Mouse (Mus musculus): ENCODE measurements around the gene Tubgcp2.

The Tubgcp2 gene

GRCm38 (mm10) chr7:140036281-140037170, at the start of gene Tubgcp2, which contains the start of gene Zfp511:
TSS of gene Tubgcp2 (minus strand) at chr7:140036669.
TSS of gene Zfp511 (plus strand) at chr7:140036391.
- peak; percentile 94 to 95 for DNase-seq (ENCODE audit: low spot score in 2 of 2)

DNA sequence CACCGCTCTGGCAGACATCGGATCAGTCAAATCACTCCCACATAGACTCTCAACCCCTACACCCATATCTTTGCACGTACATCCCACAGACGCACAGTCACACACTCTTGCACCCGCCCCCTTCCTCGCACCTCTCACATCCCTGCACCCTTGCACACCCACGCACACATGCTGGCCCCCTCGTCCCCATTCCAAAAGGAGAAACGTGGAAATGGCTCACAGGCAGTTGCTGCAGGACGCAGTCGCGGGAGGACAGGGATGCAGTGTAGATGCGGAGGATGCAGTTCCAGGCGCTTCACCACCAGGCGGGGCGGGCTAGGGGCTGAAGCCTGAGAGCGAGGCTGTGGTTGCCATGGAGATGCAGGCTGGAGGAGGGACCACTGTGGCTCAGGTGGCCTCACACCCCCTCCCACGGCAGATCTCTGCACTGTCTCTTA, 45.8 kb upstream of the Tubgcp2 start, which contains the start of gene Caly:
Gene Caly, minus strand, starts transcription at position 307 of the 437 bp plus-strand sequence.
- DNase-seq (ENCODE audit: low spot score in 2 of 2): no peak

DNA sequence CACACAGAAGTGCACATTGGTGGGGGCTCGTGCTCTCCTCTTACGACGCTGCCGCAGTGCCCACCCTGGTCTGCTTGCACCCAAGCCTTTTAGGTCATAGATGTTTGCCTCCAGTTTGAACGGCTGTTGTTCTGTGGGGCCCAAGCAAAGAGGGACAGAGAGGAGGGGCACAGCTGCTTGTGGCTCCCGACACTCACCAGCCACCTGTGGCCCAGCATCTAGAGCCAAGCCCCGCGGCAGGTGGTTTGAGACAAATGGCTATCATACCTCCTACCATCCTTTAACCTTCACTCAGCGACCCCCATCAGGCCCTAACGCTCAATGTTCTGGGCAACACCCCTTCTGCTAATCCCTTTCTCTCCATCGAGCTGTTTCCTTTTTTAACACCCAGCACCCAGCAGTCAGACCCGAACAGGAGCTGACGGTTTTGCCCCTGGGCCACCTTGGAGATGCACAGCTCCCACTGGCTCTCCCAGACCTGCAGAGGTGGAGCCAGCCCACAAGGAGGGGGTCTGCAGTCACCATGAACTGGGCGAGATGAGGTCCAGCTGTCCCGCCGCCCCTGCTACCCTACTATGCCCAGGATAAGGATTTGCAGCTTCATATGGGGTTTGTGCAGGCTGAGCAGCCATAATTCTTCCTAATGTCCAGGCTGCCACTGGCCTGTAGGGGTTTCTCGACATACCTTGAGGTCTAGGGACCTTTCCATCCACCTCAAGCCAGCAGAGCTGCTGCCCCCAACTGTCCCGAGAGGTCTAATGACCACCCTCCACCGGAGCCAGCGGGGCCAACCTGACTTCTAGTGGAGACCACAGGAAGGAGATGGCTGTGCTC, 45.2 kb upstream of the Tubgcp2 start:
- DNase-seq (ENCODE audit: low spot score in 2 of 2): no peak

DNA sequence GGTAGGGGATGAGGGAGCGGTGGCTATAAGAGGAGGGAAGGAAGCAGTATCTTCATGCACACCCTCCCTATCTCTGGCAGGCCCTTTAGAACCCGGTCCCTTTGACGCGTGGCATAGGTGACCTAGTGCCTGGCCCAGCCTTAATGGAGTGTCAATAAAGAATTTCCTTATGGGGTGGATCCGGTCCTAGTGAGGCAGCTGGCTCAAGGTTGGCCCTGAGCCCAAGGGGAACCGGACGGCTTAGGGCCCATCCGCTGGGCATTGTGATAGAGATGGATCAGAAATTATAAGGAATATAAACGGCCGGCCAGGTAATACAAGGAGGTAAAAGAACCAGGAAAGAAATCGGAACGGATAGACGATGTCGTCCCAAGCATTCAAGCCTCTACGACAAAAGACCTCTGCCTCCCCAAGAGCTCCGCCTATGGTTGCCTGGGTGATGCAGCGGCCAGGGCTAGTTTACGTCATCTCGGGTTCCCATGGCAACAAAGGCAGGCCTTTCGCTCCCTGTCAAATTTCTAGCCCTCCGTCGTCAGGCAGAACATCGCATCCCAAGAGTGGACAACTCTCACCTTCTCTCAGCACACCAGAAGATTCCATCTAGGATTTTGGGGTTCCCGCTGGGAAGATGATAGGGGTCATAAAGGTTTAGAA, 44.2 kb upstream of the Tubgcp2 start:
- peak; percentile 41 to 51 for DNase-seq (ENCODE audit: low spot score in 2 of 2)

GRCm38 (mm10) chr7:140078711-140079110, 42.2 kb upstream of the Tubgcp2 start:
- peak in 1 of 2 experiments; percentile 44 for DNase-seq (ENCODE audit: low spot score in 2 of 2)

- DNase-seq (ENCODE audit: low spot score in 2 of 2): no peak
These were observed 41.2 kb upstream of the Tubgcp2 start for GRCm38 (mm10) chr7:140077698-140078097.

- DNase-seq (ENCODE audit: low spot score in 2 of 2): peak in 1 of 2 experiments; percentile 19
These were observed 33.7 kb upstream of the Tubgcp2 start for GRCm38 (mm10) chr7:140070042-140070711.

GRCm38 (mm10) chr7:140067397-140067796, 30.9 kb upstream of the Tubgcp2 start:
- no peak for DNase-seq (ENCODE audit: low spot score in 2 of 2)

- DNase-seq (ENCODE audit: low spot score in 2 of 2): peak in 1 of 2 experiments; percentile 30
These were observed 26.6 kb upstream of the Tubgcp2 start for GRCm38 (mm10) chr7:140063092-140063491.

DNA sequence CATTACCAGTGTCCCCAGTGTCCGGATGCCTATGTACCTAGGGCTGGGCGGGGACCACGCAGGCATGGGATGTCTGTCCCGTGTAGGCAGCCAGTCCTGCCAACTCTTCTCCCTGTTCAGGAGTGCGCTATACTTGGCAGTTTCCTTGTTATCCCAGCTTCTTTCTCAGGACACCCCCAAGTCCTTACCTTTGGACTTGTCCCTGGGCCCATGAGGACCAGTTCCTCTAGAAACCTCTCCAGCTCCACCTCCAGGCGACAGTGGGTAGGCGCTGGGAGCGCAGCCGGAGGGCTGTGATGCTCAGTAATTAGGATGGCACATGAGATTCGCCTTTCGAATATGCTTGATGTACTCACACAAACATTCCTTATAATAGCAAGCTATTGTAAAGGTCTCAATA, 25.8 kb upstream of the Tubgcp2 start:
- no peak for DNase-seq (ENCODE audit: low spot score in 2 of 2)

DNA sequence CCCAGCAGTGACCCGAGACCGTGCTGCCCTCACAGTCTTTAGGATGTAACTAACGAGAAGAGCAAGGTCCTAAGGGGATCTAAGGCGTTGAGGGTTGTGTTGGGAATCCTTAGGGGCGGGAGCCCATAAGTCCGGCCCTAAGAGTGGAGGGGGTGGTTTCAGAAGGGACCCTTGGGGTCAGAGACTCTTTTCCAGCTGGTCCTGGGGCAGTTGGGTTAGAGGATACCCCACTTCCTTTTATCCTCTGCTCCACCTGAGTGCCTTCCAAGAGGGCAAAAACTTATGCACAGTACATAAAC, 25.3 kb upstream of the Tubgcp2 start:
- no peak for DNase-seq (ENCODE audit: low spot score in 2 of 2)

GRCm38 (mm10) chr7:140060936-140061831, 24.7 kb upstream of the Tubgcp2 start:
- DNase-seq (ENCODE audit: low spot score in 2 of 2): no peak

- DNase-seq (ENCODE audit: low spot score in 2 of 2): no peak
These were observed 23.1 kb upstream of the Tubgcp2 start for GRCm38 (mm10) chr7:140059601-140060000.

DNA sequence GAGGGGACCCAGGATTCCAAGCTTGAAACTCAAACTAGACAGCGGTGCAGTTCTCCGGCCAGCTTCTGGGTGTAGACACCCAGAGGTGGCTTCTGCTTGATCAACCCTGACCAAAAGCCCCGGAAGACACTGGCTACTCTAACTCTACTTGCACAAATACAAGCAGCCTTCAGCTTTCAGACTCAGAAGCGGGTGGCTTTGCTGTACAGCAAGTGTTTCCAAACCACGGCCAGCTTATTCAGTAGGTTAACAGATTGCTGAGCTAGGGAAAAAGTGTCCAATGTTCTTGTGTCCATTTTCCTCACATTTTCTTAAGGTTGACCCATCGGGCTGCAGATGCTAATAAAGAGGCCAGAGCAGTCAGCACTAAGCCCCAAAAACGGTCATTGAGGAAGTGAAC, 22.1 kb upstream of the Tubgcp2 start:
- DNase-seq (ENCODE audit: low spot score in 2 of 2): no peak

DNA sequence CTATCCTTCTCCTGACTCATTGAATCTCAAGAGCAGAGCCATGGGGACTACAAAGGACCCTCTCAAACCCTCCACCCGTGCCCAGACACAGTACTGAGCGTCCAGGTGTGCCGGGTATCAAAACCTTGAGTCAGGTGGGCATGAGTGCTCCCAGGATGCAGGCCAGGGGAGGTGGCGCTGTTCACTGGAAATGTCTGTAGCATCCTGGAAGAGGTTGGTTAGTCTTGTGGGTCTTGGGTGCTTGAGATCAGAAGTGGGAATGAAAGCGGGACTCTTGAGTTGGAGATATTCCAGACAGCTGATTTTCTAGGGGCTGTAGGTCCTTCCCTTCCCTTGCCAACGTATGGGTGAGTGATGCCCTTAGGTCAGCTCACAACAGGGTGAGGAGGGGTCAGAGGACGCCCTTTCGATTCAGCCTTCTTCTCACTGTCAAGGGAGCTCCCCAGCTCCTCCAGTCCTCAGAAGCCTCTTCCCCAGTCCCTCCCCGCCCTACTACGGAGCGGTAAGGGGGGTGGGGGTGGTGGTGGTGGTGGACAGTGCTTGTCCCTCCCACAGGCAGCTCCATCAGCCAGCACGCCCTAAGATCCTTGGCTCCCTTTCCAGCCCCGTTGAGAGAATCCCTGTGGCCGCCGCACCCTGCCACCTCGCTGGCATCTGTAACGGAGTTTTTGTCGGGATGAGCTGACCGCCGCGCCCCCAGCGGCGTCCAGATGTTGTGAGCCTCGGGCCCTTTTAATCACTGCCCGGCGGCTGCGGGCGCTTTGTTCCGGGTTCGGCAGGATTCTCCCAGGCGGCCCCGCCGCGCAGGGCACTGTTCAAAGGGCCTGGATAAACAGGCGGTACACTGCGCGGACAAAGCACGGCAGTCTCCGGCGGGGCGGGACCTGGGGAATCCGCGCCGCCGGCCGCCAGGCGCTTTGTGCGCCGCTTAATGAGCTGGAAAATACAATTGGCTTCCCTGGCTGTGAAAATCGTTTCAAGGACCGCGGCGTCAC, 21.2 kb upstream of the Tubgcp2 start:
- no peak for DNase-seq (ENCODE audit: low spot score in 2 of 2)

GRCm38 (mm10) chr7:140054124-140054523, 17.7 kb upstream of the Tubgcp2 start:
- no peak for DNase-seq (ENCODE audit: low spot score in 2 of 2)

GRCm38 (mm10) chr7:140049115-140049689, 12.7 kb upstream of the Tubgcp2 start:
- DNase-seq (ENCODE audit: low spot score in 2 of 2): no peak

GRCm38 (mm10) chr7:140048361-140049114, 12.1 kb upstream of the Tubgcp2 start, which contains the start of gene Msx3:
TSS of gene Msx3 (minus strand) at chr7:140049089.
- no peak for DNase-seq (ENCODE audit: low spot score in 2 of 2)
